Comparison of ENCODE assay signal across 13 mouse cellular contexts in the genomic region with DNA sequence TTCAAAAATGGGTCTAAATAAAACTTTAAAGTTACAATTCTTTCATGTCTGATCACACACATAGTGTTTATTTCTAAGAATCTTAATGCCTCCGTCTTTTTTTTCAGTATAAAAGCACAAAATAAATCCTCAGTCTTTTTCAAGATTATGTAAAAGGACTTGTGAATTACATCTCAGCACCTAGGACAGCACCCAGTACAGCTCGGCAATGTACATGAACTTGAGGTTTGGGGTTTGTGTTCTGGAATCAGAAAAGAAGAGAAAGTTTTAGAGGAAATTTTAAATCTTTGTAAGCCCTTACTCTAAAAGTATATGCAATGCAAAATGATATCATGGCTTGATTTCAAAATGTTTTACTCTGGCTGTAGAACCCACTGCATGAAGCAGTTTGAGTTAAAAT.
A peak's percentile ranks its signal among the peaks of the same experiment; 100 is the strongest.
DNase-seq lines count a peak whose midpoint lies in the region; TF ChIP-seq lines count a peak whose summit lies in the region.
"Had no signal": no experiment of that assay in that cellular context is flagged by ENCODE, and none has a peak within 500 bp of the region (broad histone marks: within the 10 kb centered on the region; RNA-seq: fewer than 3 reads in every experiment).

No protein-coding gene starts in this region.

- no peaks in the 10 kb centered on the region for H3K4me1 ChIP-seq in MEL (ENCODE audit: control insufficient read depth in 1 of 2, insufficient read depth in 2 of 2, low read length in 2 of 2)

- DNase-seq in kidney, postnatal 10 days = peak; percentile 35
- no peak for DNase-seq in kidney, adult 11 months
- DNase-seq in 416B (ENCODE audit: low read depth) (peak; percentile 66), MEL (ENCODE audit: low read depth, low spot score) (peak; percentile 73)
- peak; percentile 40 for DNase-seq in induced T-regulatory cell, adult 2 months (ENCODE audit: low read depth)
- DNase-seq in ovary, postnatal 36 days (ENCODE audit: low spot score) = no peak
- DNase-seq in heart, postnatal 36 days = no peak
- DNase-seq: cerebellum, postnatal 25 days; right cerebral cortex, postnatal 4 days; thymus, postnatal 4 days had no signal

- no peak overlapping the region for H3K27ac ChIP-seq in MEL (ENCODE audit: control insufficient read depth, low read depth, low read length)
- H3K27ac ChIP-seq: layer of hippocampus, adult 2 months; liver, embryonic 14.5 days had no signal

- H3K4me3 ChIP-seq in MEL (ENCODE audit: control insufficient read depth in 1 of 2, insufficient read depth in 1 of 2, low read depth in 2 of 2, low read length in 2 of 2) = no peak overlapping the region
- H3K4me3 ChIP-seq: erythroblast, embryonic 14.5 days; layer of hippocampus, adult 2 months had no signal

- H3K9me3 ChIP-seq in MEL (replicated peaks; ENCODE audit: insufficient read depth, low read length) = no peaks in the 10 kb centered on the region

- H3K36me3 ChIP-seq in MEL (ENCODE audit: control insufficient read depth in 1 of 2, insufficient read depth in 2 of 2, low read length in 2 of 2) = peaks cover 5 to 9% of the 10 kb centered on the region in 2 experiments; a peak in 3 of 4 replicates

- no peak overlapping the region for H3K9ac ChIP-seq in MEL (ENCODE audit: control insufficient read depth, low read depth, low read length, poor library complexity, severe bottlenecking)
- H3K9ac ChIP-seq: liver, embryonic 14.5 days had no signal

- TF ChIP-seq EP300 in MEL (IDR thresholded peaks at IDR 0.05; ENCODE audit: low read depth in 1 of 2, low read length in 2 of 2) = no peak

- intact Hi-C loops in heart, postnatal 36 days (cut with DNase I) = no loop called here

- H3K27me3 ChIP-seq in MEL (ENCODE audit: control insufficient read depth in 1 of 2, insufficient read depth in 2 of 2, low read length in 2 of 2) = no peaks in the 10 kb centered on the region

- TF ChIP-seq CTCF in MEL (IDR thresholded peaks at IDR 0.05 in 2 of 3, conservative IDR thresholded peaks at IDR 0.05 in 1 of 3; ENCODE audit: control insufficient read depth in 1 of 3, insufficient read depth in 1 of 3, low read depth in 2 of 3, low read length in 3 of 3, poor library complexity in 1 of 3, severe bottlenecking in 1 of 3) = no peak

- H3K79me2 ChIP-seq in MEL (ENCODE audit: control insufficient read depth, insufficient read depth, low read length, poor library complexity) = peaks cover 41% of the 10 kb centered on the region

- TF ChIP-seq RAD21 in MEL (IDR thresholded peaks at IDR 0.05; ENCODE audit: low read depth, low read length) = no peak

- no peak for TF ChIP-seq POLR2A in MEL (IDR thresholded peaks at IDR 0.05; ENCODE audit: control insufficient read depth in 1 of 2, insufficient read depth in 1 of 2, low read depth in 1 of 2, low read length in 2 of 2, poor library complexity in 1 of 2)

TF ChIP-seq in MEL, 35 proteins besides CTCF, POLR2A, EP300 and RAD21:
- no peak for TF ChIP-seq CHD2 (IDR thresholded peaks at IDR 0.05; ENCODE audit: low read length)
- no peak for TF ChIP-seq USF2 (IDR thresholded peaks at IDR 0.05; ENCODE audit: borderline replicate concordance in 1 of 2, insufficient read depth in 1 of 2, low read depth in 1 of 2, low read length in 2 of 2)
- peak; percentile 71 for TF ChIP-seq SIN3A (IDR thresholded peaks at IDR 0.05; ENCODE audit: low read length)
- TF ChIP-seq MXI1 (IDR thresholded peaks at IDR 0.05; ENCODE audit: low read depth, low read length) = peak; percentile 78
- TF ChIP-seq BHLHE40 (IDR thresholded peaks at IDR 0.05; ENCODE audit: borderline replicate concordance, low read depth, low read length) = no peak

Comparison
In these comparisons a context has a peak if more than half of its experiments do, and no peak if none do; other contexts are left out.
1. DNase-seq: peak in kidney, postnatal 10 days (single experiment), 416B (single experiment), MEL (single experiment) and induced T-regulatory cell, adult 2 months (single experiment); none in kidney, adult 11 months (single experiment), ovary, postnatal 36 days (single experiment) and heart, postnatal 36 days (0 of 2).